Mouse (Mus musculus): ENCODE data around the gene Dpp7. TPM values are rescaled to one million over a fixed set of nuclear protein-coding genes. Genes with fewer than 3 reads are reported as not detected.

Gene Dpp7
- total and polyA plus RNA-seq, 2 experiments from 2014 or later, result 17.4 to 19.8 TPM

DNA sequence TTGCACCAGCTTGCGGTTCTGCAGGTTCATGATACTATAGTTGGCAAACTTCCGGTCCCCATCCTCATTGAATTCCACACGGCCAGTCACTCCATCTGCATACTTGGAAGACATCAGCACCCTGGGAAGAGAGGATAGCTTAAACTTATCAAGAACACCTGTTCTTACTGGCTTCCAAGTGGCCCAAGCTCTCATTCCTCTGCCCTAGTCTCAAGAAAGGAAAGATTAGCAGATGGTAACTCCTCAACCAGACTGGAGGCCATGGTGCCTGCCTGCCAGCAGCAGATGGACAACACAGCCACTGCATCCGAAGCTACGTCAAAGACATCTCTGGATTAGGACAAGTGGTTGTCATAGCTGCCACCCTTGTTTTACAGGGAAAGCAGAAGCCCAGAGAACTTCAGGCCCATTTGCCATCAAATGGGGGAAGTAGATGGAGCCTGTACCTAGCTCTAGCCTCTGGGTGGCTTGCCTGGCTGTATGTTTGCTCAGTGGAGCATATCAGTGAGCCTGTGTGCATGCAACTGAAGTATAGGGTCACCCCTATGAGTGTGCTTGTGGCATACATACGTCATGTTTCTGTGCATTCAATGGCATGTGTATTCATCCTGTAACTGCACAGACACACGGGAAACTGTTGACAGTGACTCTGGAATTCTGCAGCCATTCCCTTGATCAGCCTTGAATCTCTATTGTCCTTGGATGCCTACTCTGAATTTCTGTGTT is 52.1 kb downstream of the Dpp7 start:
- no peak for TF ChIP-seq CTCF (IDR thresholded peaks at IDR 0.05; ENCODE audit: low read depth)
- no peak overlapping the region for H3K27ac ChIP-seq (ENCODE audit: low read depth, low read length)
- H3K27me3 ChIP-seq (ENCODE audit: insufficient read depth, low read length), result no peaks in the 10 kb centered on the region; the same call in 1 of the 2 replicates
- peaks cover 37% of the 10 kb centered on the region for H3K36me3 ChIP-seq (ENCODE audit: insufficient read depth)
- 0 out of 2 replicates have a peak overlapping the region, but pooled peaks have one; percentile 22 for H3K9ac ChIP-seq
- peak; percentile 26; the same call in 1 of the 2 replicates for ATAC-seq
- peak overlapping the region; percentile 68 for H3K4me2 ChIP-seq (ENCODE audit: low read depth)
- H3K9me3 ChIP-seq (ENCODE audit: low read length), result no peaks in the 10 kb centered on the region
- peak overlapping the region; percentile 40; the same call in 1 of the 2 replicates for H3K4me3 ChIP-seq (ENCODE audit: low read depth, low read length)
- peaks cover 3% of the 10 kb centered on the region; the same call in 1 of the 2 replicates for H3K4me1 ChIP-seq (ENCODE audit: insufficient read depth)
- no peak for DNase-seq
- 57% methylated on average over 7 of the region's 7 CpGs for WGBS

DNA sequence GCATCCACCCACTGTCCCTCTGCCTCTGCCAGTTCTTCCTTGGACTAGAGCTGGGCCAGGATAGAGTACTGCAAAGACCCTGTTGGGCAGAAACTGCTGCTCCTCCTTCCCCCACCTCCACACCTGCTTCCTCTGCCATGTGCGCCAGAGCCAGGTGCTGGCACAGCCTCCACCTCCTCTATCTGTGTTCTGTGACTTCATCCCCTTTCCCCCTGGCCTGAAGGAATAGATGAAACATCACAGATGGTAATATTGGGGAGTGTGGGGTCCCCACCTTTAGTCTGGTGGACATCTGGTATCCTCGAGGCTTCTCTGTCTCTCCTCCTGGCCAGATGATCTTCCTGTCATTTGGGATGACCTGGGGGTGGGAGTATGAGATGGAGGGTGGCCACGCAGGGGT is 52.7 kb downstream of the Dpp7 start:
- Histone ChIP-seq H3K4me3 (ENCODE audit: low read depth, low read length) (no peak overlapping the region), H3K4me2 (ENCODE audit: low read depth) (no peak overlapping the region), H3K27me3 (ENCODE audit: insufficient read depth, low read length) (no peaks in the 10 kb centered on the region; the same call in 1 of the 2 replicates), H3K9me3 (ENCODE audit: low read length) (no peaks in the 10 kb centered on the region), H3K36me3 (ENCODE audit: insufficient read depth) (peaks cover 30% of the 10 kb centered on the region), H3K4me1 (ENCODE audit: insufficient read depth) (peaks cover 3% of the 10 kb centered on the region; the same call in 1 of the 2 replicates), H3K9ac (no peak overlapping the region), H3K27ac (ENCODE audit: low read depth, low read length) (no peak overlapping the region)
- DNase-seq (no peak), ATAC-seq (no peak)
- WGBS, result 86% methylated on average over 3 of the region's 3 CpGs
- TF ChIP-seq CTCF (IDR thresholded peaks at IDR 0.05; ENCODE audit: low read depth), result no peak

Other genes starting within 250 kb of the Dpp7 start
Only the 30 nearest of the 36 such genes appear.
- gene Tor4a, start 159.5 kb downstream of the Dpp7 start, total RNA-seq (2014; rRNA removed), result 1.7 and 3.3 TPM in 2 replicates
- gene Tor4a, start 159.5 kb downstream of the Dpp7 start, polyA plus RNA-seq (2015; fragmentation: Nextera tagmentation; extraction: Ambion mirVana), result 0.92 and 1.2 TPM in 2 replicates
- 94.6 and 115 TPM in 2 replicates for gene Nelfb, start 144.9 kb downstream of the Dpp7 start, total RNA-seq (2014; rRNA removed)
- 57.1 and 76.1 TPM in 2 replicates for gene Nelfb, start 144.9 kb downstream of the Dpp7 start, polyA plus RNA-seq (2015; fragmentation: Nextera tagmentation; extraction: Ambion mirVana)
- gene Stpg3, start 141.7 kb downstream of the Dpp7 start, total RNA-seq (2014; rRNA removed), result not detected in 2 replicates
- not detected in 2 replicates for gene Stpg3, start 141.7 kb downstream of the Dpp7 start, polyA plus RNA-seq (2015; fragmentation: Nextera tagmentation; extraction: Ambion mirVana)
- not detected in 2 replicates for gene Fam166a, start 137.6 kb downstream of the Dpp7 start, total RNA-seq (2014; rRNA removed)
- gene Fam166a, start 137.6 kb downstream of the Dpp7 start, polyA plus RNA-seq (2015; fragmentation: Nextera tagmentation; extraction: Ambion mirVana), result 0.94 TPM in 1 of 2 replicates, not detected in the other
- 553 and 579 TPM in 2 replicates for gene Tubb4b, start 131.7 kb downstream of the Dpp7 start, total RNA-seq (2014; rRNA removed)
- gene Tubb4b, start 131.7 kb downstream of the Dpp7 start, polyA plus RNA-seq (2015; fragmentation: Nextera tagmentation; extraction: Ambion mirVana), result 382 and 469 TPM in 2 replicates
- not detected in 2 replicates for gene Slc34a3, start 122.0 kb downstream of the Dpp7 start, total RNA-seq (2014; rRNA removed)
- not detected in 2 replicates for gene Slc34a3, start 122.0 kb downstream of the Dpp7 start, polyA plus RNA-seq (2015; fragmentation: Nextera tagmentation; extraction: Ambion mirVana)
- not detected in 2 replicates for gene Rnf224, start 119.6 kb downstream of the Dpp7 start, total RNA-seq (2014; rRNA removed)
- not detected in 2 replicates for gene Rnf224, start 119.6 kb downstream of the Dpp7 start, polyA plus RNA-seq (2015; fragmentation: Nextera tagmentation; extraction: Ambion mirVana)
- gene Rnf208, start 114.1 kb downstream of the Dpp7 start, total RNA-seq (2014; rRNA removed), result 77.6 and 84.1 TPM in 2 replicates
- gene Rnf208, start 114.1 kb downstream of the Dpp7 start, polyA plus RNA-seq (2015; fragmentation: Nextera tagmentation; extraction: Ambion mirVana), result 193 and 205 TPM in 2 replicates
- gene Cysrt1, start 113.9 kb downstream of the Dpp7 start, total RNA-seq (2014; rRNA removed), result not detected in 2 replicates
- gene Cysrt1, start 113.9 kb downstream of the Dpp7 start, polyA plus RNA-seq (2015; fragmentation: Nextera tagmentation; extraction: Ambion mirVana), result not detected in 2 replicates
- 10.1 and 12.8 TPM in 2 replicates for gene AL732309.1, start 109.5 kb downstream of the Dpp7 start, total RNA-seq (2014; rRNA removed)
- 3.0 and 3.1 TPM in 2 replicates for gene AL732309.1, start 109.5 kb downstream of the Dpp7 start, polyA plus RNA-seq (2015; fragmentation: Nextera tagmentation; extraction: Ambion mirVana)
- 29.2 and 42.5 TPM in 2 replicates for gene Tmem203, start 100.9 kb downstream of the Dpp7 start, total RNA-seq (2014; rRNA removed)
- gene Tmem203, start 100.9 kb downstream of the Dpp7 start, polyA plus RNA-seq (2015; fragmentation: Nextera tagmentation; extraction: Ambion mirVana), result 22.7 and 27.7 TPM in 2 replicates
- gene Tprn, start 93.7 kb downstream of the Dpp7 start, total RNA-seq (2014; rRNA removed), result 15.2 and 18.1 TPM in 2 replicates
- gene Tprn, start 93.7 kb downstream of the Dpp7 start, polyA plus RNA-seq (2015; fragmentation: Nextera tagmentation; extraction: Ambion mirVana), result 16.4 and 18.8 TPM in 2 replicates
- gene Ssna1, start 83.9 kb downstream of the Dpp7 start, total RNA-seq (2014; rRNA removed), result 108 and 127 TPM in 2 replicates
- 189 and 195 TPM in 2 replicates for gene Ssna1, start 83.9 kb downstream of the Dpp7 start, polyA plus RNA-seq (2015; fragmentation: Nextera tagmentation; extraction: Ambion mirVana)
- gene Anapc2, start 83.9 kb downstream of the Dpp7 start, total RNA-seq (2014; rRNA removed), result 30.2 and 37.9 TPM in 2 replicates
- 90.7 and 108 TPM in 2 replicates for gene Anapc2, start 83.9 kb downstream of the Dpp7 start, polyA plus RNA-seq (2015; fragmentation: Nextera tagmentation; extraction: Ambion mirVana)
- not detected in 2 replicates for gene Tmem210, start 68.2 kb downstream of the Dpp7 start, total RNA-seq (2014; rRNA removed)
- not detected in 2 replicates for gene Tmem210, start 68.2 kb downstream of the Dpp7 start, polyA plus RNA-seq (2015; fragmentation: Nextera tagmentation; extraction: Ambion mirVana)
- not detected in 2 replicates for gene Lrrc26, start 66.4 kb downstream of the Dpp7 start, total RNA-seq (2014; rRNA removed)
- gene Lrrc26, start 66.4 kb downstream of the Dpp7 start, polyA plus RNA-seq (2015; fragmentation: Nextera tagmentation; extraction: Ambion mirVana), result 0.15 TPM in 1 of 2 replicates, not detected in the other
- 77.3 and 88.5 TPM in 2 replicates for gene Grin1, start 37.2 kb downstream of the Dpp7 start, total RNA-seq (2014; rRNA removed)
- 46.9 and 58.2 TPM in 2 replicates for gene Grin1, start 37.2 kb downstream of the Dpp7 start, polyA plus RNA-seq (2015; fragmentation: Nextera tagmentation; extraction: Ambion mirVana)
- 54.0 and 66.1 TPM in 2 replicates for gene Man1b1, start 24.0 kb downstream of the Dpp7 start, total RNA-seq (2014; rRNA removed)
- gene Man1b1, start 24.0 kb downstream of the Dpp7 start, polyA plus RNA-seq (2015; fragmentation: Nextera tagmentation; extraction: Ambion mirVana), result 35.5 and 43.8 TPM in 2 replicates
- gene Uap1l1, start 9.3 kb upstream of the Dpp7 start, total RNA-seq (2014; rRNA removed), result 4.1 and 5.2 TPM in 2 replicates
- 10.4 and 11.9 TPM in 2 replicates for gene Uap1l1, start 9.3 kb upstream of the Dpp7 start, polyA plus RNA-seq (2015; fragmentation: Nextera tagmentation; extraction: Ambion mirVana)
- 13.2 and 13.9 TPM in 2 replicates for gene Sapcd2, start 16.0 kb upstream of the Dpp7 start, total RNA-seq (2014; rRNA removed)
- 9.5 and 12.7 TPM in 2 replicates for gene Sapcd2, start 16.0 kb upstream of the Dpp7 start, polyA plus RNA-seq (2015; fragmentation: Nextera tagmentation; extraction: Ambion mirVana)
- gene Entpd2, start 39.5 kb upstream of the Dpp7 start, total RNA-seq (2014; rRNA removed), result 8.2 and 13.5 TPM in 2 replicates
- 14.2 and 18.2 TPM in 2 replicates for gene Entpd2, start 39.5 kb upstream of the Dpp7 start, polyA plus RNA-seq (2015; fragmentation: Nextera tagmentation; extraction: Ambion mirVana)
- 179 and 188 TPM in 2 replicates for gene Npdc1, start 43.0 kb upstream of the Dpp7 start, total RNA-seq (2014; rRNA removed)
- 413 and 442 TPM in 2 replicates for gene Npdc1, start 43.0 kb upstream of the Dpp7 start, polyA plus RNA-seq (2015; fragmentation: Nextera tagmentation; extraction: Ambion mirVana)
- 1.3 TPM in 1 of 2 replicates, not detected in the other for gene Fut7, start 66.9 kb upstream of the Dpp7 start, total RNA-seq (2014; rRNA removed)
- 0.17 and 0.23 TPM in 2 replicates for gene Fut7, start 66.9 kb upstream of the Dpp7 start, polyA plus RNA-seq (2015; fragmentation: Nextera tagmentation; extraction: Ambion mirVana)
- 51.5 and 67.4 TPM in 2 replicates for gene Abca2, start 72.3 kb upstream of the Dpp7 start, total RNA-seq (2014; rRNA removed)
- 8.8 and 10.5 TPM in 2 replicates for gene Abca2, start 72.3 kb upstream of the Dpp7 start, polyA plus RNA-seq (2015; fragmentation: Nextera tagmentation; extraction: Ambion mirVana)
- 0.48 TPM in 1 of 2 replicates, not detected in the other for gene Clic3, start 100.5 kb upstream of the Dpp7 start, total RNA-seq (2014; rRNA removed)
- 2.5 and 3.6 TPM in 2 replicates for gene Clic3, start 100.5 kb upstream of the Dpp7 start, polyA plus RNA-seq (2015; fragmentation: Nextera tagmentation; extraction: Ambion mirVana)
- gene Paxx, start 104.7 kb upstream of the Dpp7 start, total RNA-seq (2014; rRNA removed), result 154 and 164 TPM in 2 replicates
- gene Paxx, start 104.7 kb upstream of the Dpp7 start, polyA plus RNA-seq (2015; fragmentation: Nextera tagmentation; extraction: Ambion mirVana), result 151 and 154 TPM in 2 replicates
- 1,270 and 1,729 TPM in 2 replicates for gene Ptgds, start 113.7 kb upstream of the Dpp7 start, total RNA-seq (2014; rRNA removed)
- gene Ptgds, start 113.7 kb upstream of the Dpp7 start, polyA plus RNA-seq (2015; fragmentation: Nextera tagmentation; extraction: Ambion mirVana), result 1,561 and 1,919 TPM in 2 replicates
- gene Lcn12, start 137.6 kb upstream of the Dpp7 start, total RNA-seq (2014; rRNA removed), result not detected in 2 replicates
- not detected in 2 replicates for gene Lcn12, start 137.6 kb upstream of the Dpp7 start, polyA plus RNA-seq (2015; fragmentation: Nextera tagmentation; extraction: Ambion mirVana)
- gene Fbxw5, start 144.4 kb upstream of the Dpp7 start, total RNA-seq (2014; rRNA removed), result 120 and 140 TPM in 2 replicates
- gene Fbxw5, start 144.4 kb upstream of the Dpp7 start, polyA plus RNA-seq (2015; fragmentation: Nextera tagmentation; extraction: Ambion mirVana), result 93.8 and 116 TPM in 2 replicates
- 0.85 and 2.4 TPM in 2 replicates for gene C8g, start 145.4 kb upstream of the Dpp7 start, total RNA-seq (2014; rRNA removed)
- gene C8g, start 145.4 kb upstream of the Dpp7 start, polyA plus RNA-seq (2015; fragmentation: Nextera tagmentation; extraction: Ambion mirVana), result 4.0 and 4.3 TPM in 2 replicates